Mouse (Mus musculus): ENCODE data around the gene Aff4.
"Not testable (repeated sequence)": the region's sequence is repeated elsewhere in the genome, so short reads cannot be mapped to it uniquely, and the experiment has no call there.

Gene Aff4

GRCm38 (mm10) chr11:53350291-53351223, at the start of gene Aff4:
Gene Aff4, plus strand, starts transcription at chr11:53350833.
- DNase-seq: peak; percentile 89

GRCm38 (mm10) chr11:53301167-53301515, 49.5 kb upstream of the Aff4 start:
- no peak for DNase-seq

GRCm38 (mm10) chr11:53304044-53304840, 46.4 kb upstream of the Aff4 start:
- no peak for DNase-seq

GRCm38 (mm10) chr11:53306965-53307364, 43.7 kb upstream of the Aff4 start:
- DNase-seq: no peak

- DNase-seq: no peak
Measured at GRCm38 (mm10) chr11:53307558-53308065, 43.0 kb upstream of the Aff4 start.

GRCm38 (mm10) chr11:53308251-53308864, 42.3 kb upstream of the Aff4 start:
- no peak for DNase-seq

GRCm38 (mm10) chr11:53308884-53309310, 41.7 kb upstream of the Aff4 start:
- DNase-seq: no peak

GRCm38 (mm10) chr11:53311385-53311784, 39.2 kb upstream of the Aff4 start:
- DNase-seq: no peak

- DNase-seq: not testable (repeated sequence)
Measured at GRCm38 (mm10) chr11:53312823-53313222, 37.8 kb upstream of the Aff4 start.

GRCm38 (mm10) chr11:53314770-53315173, 35.9 kb upstream of the Aff4 start:
- no peak for DNase-seq

- no peak for DNase-seq
Measured at GRCm38 (mm10) chr11:53316996-53317395, 33.6 kb upstream of the Aff4 start.

GRCm38 (mm10) chr11:53318041-53318440, 32.6 kb upstream of the Aff4 start:
- DNase-seq: no peak

- not testable (repeated sequence) for DNase-seq
Measured at GRCm38 (mm10) chr11:53318568-53318967, 32.1 kb upstream of the Aff4 start.

- DNase-seq: not testable (repeated sequence)
Measured at GRCm38 (mm10) chr11:53319867-53320266, 30.8 kb upstream of the Aff4 start.

- peak; percentile 87 for DNase-seq
Measured at GRCm38 (mm10) chr11:53324512-53324968, 26.1 kb upstream of the Aff4 start, which contains the start of gene Zcchc10. Gene Zcchc10, plus strand, starts transcription at chr11:53324679.

- DNase-seq: no peak
Measured at GRCm38 (mm10) chr11:53330325-53330724, 20.3 kb upstream of the Aff4 start.

GRCm38 (mm10) chr11:53331121-53331520, 19.5 kb upstream of the Aff4 start:
- DNase-seq: no peak

GRCm38 (mm10) chr11:53332076-53332680, 18.5 kb upstream of the Aff4 start:
- no peak for DNase-seq

GRCm38 (mm10) chr11:53335505-53336181, 15.0 kb upstream of the Aff4 start:
- DNase-seq: no peak

GRCm38 (mm10) chr11:53336182-53336571, 14.5 kb upstream of the Aff4 start:
- no peak for DNase-seq

GRCm38 (mm10) chr11:53336924-53337323, 13.7 kb upstream of the Aff4 start:
- no peak for DNase-seq

GRCm38 (mm10) chr11:53337684-53338083, 12.9 kb upstream of the Aff4 start:
- DNase-seq: no peak

All from cerebellum, adult 9-10 months (tissue).